Mouse (Mus musculus) intestine, postnatal 0 days (tissue): ENCODE data around the gene Ptms. TPM values are rescaled to one million over a fixed set of nuclear protein-coding genes. Genes with fewer than 3 reads are reported as not detected.

Experiments used
- ATAC-seq: fragments of 200-750 bp; cut with Nextera tagmentation; 2 replicates; pipeline ENCODE4 v1.8.0; 2017; ENCODE audit warnings: mild to moderate bottlenecking, moderate TSS enrichment, moderate library complexity
- H3K27ac ChIP-seq: fragments of 300-500 bp; sonication (generic); 2 replicates; pipeline ENCODE4 v1.5.1; 2014; ENCODE audit warnings: mild to moderate bottlenecking, low read depth, low read length, moderate library complexity
- H3K27me3 ChIP-seq: fragments of 300-500 bp; sonication (generic); replicated peaks from 2 replicates; pipeline ENCODE4 v1.6.1; 2014; ENCODE audit warnings: low read length, mixed read lengths; ENCODE audit not compliant: control insufficient read depth, insufficient read depth
- H3K36me3 ChIP-seq: fragments of 300-500 bp; sonication (generic); 2 replicates; pipeline ENCODE4 v1.6.1; 2014; ENCODE audit warnings: mild to moderate bottlenecking, moderate library complexity; ENCODE audit not compliant: control insufficient read depth, insufficient read depth
- H3K4me1 ChIP-seq: fragments of 300-500 bp; sonication (generic); replicated peaks from 2 replicates; pipeline ENCODE4 v1.6.1; 2014; ENCODE audit warnings: antibody characterized with exemption, low read length, mixed read lengths; ENCODE audit not compliant: control insufficient read depth, insufficient read depth
- H3K4me2 ChIP-seq: fragments of 300-500 bp; sonication (generic); replicated peaks from 2 replicates; pipeline ENCODE4 v1.6.1; 2014; ENCODE audit warnings: low read depth, mild to moderate bottlenecking, moderate library complexity
- H3K4me3 ChIP-seq: fragments of 300-500 bp; sonication (generic); 2 replicates; pipeline ENCODE4 v1.5.1; 2014; ENCODE audit warnings: low read depth, low read length
- H3K9ac ChIP-seq: fragments of 300-500 bp; sonication (generic); 2 replicates; pipeline ENCODE4 v1.6.1; 2014; ENCODE audit warnings: mild to moderate bottlenecking, low read depth, low read length
- H3K9me3 ChIP-seq: fragments of 300-500 bp; sonication (generic); 2 replicates; pipeline ENCODE4 v1.6.1; 2016; ENCODE audit warnings: mixed run types; ENCODE audit not compliant: control insufficient read depth
- CTCF ChIP-seq: sonication (generic); IDR thresholded peaks from 2 replicates; pipeline ENCODE4 v1.5.1; 2016; ENCODE audit warnings: low read depth, mild to moderate bottlenecking, control low read depth, antibody characterized with exemption, moderate library complexity
- WGBS: fragments of 180-500 bp; shearing (Covaris S2); extraction: QIAGEN DNeasy Blood & Tissue Kit; methylation state at CpG from one replicate; pipeline ENCODE4 v1.1.7; 2014; 5-methylcytosine and 5-hydroxymethylcytosine counted together
- polyA plus RNA-seq: library from polyadenylated mRNA; unstranded; fragments of >200 nt; fragmentation: Nextera tagmentation; extraction: Ambion mirVana; gene quantifications from 2 replicates; pipeline ENCODE4 v1.2.1, GENCODE M21; 2015

Ptms gene
- polyA plus RNA-seq, 1 experiment from 2014 or later: 169 TPM

- 72% methylated on average over 6 of the region's 7 CpGs for WGBS
- no peak overlapping the region for H3K4me2 ChIP-seq
- no peak overlapping the region for H3K9ac ChIP-seq
- no peak for TF ChIP-seq CTCF
- ATAC-seq: no peak
- no peaks in the 10 kb centered on the region for H3K9me3 ChIP-seq
- no peak overlapping the region for H3K27ac ChIP-seq
- H3K36me3 ChIP-seq: no peaks in the 10 kb centered on the region
- no peak overlapping the region for H3K4me3 ChIP-seq
- peaks cover 4% of the 10 kb centered on the region; the same call in 1 of the 2 replicates for H3K4me1 ChIP-seq
- H3K27me3 ChIP-seq: peaks cover 8% of the 10 kb centered on the region; the same call in 1 of the 2 replicates
Observed at GRCm38 (mm10) chr6:124866560-124866959, 53.3 kb downstream of the Ptms start.

GRCm38 (mm10) chr6:124865766-124866362 lies 54.0 kb downstream of the Ptms start:
- H3K36me3 ChIP-seq: no peaks in the 10 kb centered on the region
- no peaks in the 10 kb centered on the region for H3K9me3 ChIP-seq
- TF ChIP-seq CTCF: no peak
- H3K9ac ChIP-seq: no peak overlapping the region
- H3K4me1 ChIP-seq: peaks cover 4% of the 10 kb centered on the region; the same call in 1 of the 2 replicates
- 61% methylated on average over 17 of the region's 18 CpGs for WGBS
- peaks cover 12% of the 10 kb centered on the region for H3K27me3 ChIP-seq
- ATAC-seq: no peak
- no peak overlapping the region for H3K4me2 ChIP-seq
- no peak overlapping the region for H3K27ac ChIP-seq
- H3K4me3 ChIP-seq: no peak overlapping the region

Other genes starting within 250 kb of the Ptms start
- 96.6 and 97.3 TPM in 2 replicates for gene Emg1, start 207.9 kb downstream of the Ptms start, polyA plus RNA-seq
- 249 and 255 TPM in 2 replicates for gene Phb2, start 207.8 kb downstream of the Ptms start, polyA plus RNA-seq
- 17.4 TPM in 2 replicates for gene Ptpn6, start 181.4 kb downstream of the Ptms start, polyA plus RNA-seq
- gene Grcc10, start 178.7 kb downstream of the Ptms start, polyA plus RNA-seq: 238 and 259 TPM in 2 replicates
- not detected in 2 replicates for gene Gm45234, start 164.1 kb downstream of the Ptms start, polyA plus RNA-seq
- 7.6 and 8.4 TPM in 2 replicates for gene Atn1, start 163.6 kb downstream of the Ptms start, polyA plus RNA-seq
- gene Eno2, start 150.4 kb downstream of the Ptms start, polyA plus RNA-seq: 3.5 and 4.6 TPM in 2 replicates
- gene Lrrc23, start 140.4 kb downstream of the Ptms start, polyA plus RNA-seq: 0.21 TPM in 1 of 2 replicates, not detected in the other
- gene Spsb2, start 111.4 kb downstream of the Ptms start, polyA plus RNA-seq: 57.7 and 69.5 TPM in 2 replicates
- gene Tpi1, start 105.8 kb downstream of the Ptms start, polyA plus RNA-seq: 489 and 537 TPM in 2 replicates
- gene Usp5, start 90.6 kb downstream of the Ptms start, polyA plus RNA-seq: 44.8 and 45.0 TPM in 2 replicates
- gene Cdca3, start 90.6 kb downstream of the Ptms start, polyA plus RNA-seq: 45.4 and 57.4 TPM in 2 replicates
- gene Gnb3, start 79.8 kb downstream of the Ptms start, polyA plus RNA-seq: 0.42 and 0.47 TPM in 2 replicates
- 4.5 and 4.6 TPM in 2 replicates for gene P3h3, start 62.4 kb downstream of the Ptms start, polyA plus RNA-seq
- 0.46 and 0.64 TPM in 2 replicates for gene Gpr162, start 56.1 kb downstream of the Ptms start, polyA plus RNA-seq
- 0.75 and 0.83 TPM in 2 replicates for gene Cd4, start 31.9 kb downstream of the Ptms start, polyA plus RNA-seq
- gene Lag3, start 8.4 kb downstream of the Ptms start, polyA plus RNA-seq: 1.6 and 1.7 TPM in 2 replicates
- gene Mlf2, start 11.3 kb upstream of the Ptms start, polyA plus RNA-seq: 265 and 269 TPM in 2 replicates
- 105 and 110 TPM in 2 replicates for gene Cops7a, start 45.4 kb upstream of the Ptms start, polyA plus RNA-seq
- gene Pianp, start 76.6 kb upstream of the Ptms start, polyA plus RNA-seq: 1.8 and 2.1 TPM in 2 replicates
- 8.2 TPM in 2 replicates for gene Zfp384, start 89.0 kb upstream of the Ptms start, polyA plus RNA-seq
- gene Ing4, start 119.7 kb upstream of the Ptms start, polyA plus RNA-seq: 65.4 and 70.1 TPM in 2 replicates
- gene Acrbp, start 129.6 kb upstream of the Ptms start, polyA plus RNA-seq: 3.1 and 4.1 TPM in 2 replicates
- 9.2 and 9.9 TPM in 2 replicates for gene Lpar5, start 147.8 kb upstream of the Ptms start, polyA plus RNA-seq
- 30.7 and 34.2 TPM in 2 replicates for gene Chd4, start 175.9 kb upstream of the Ptms start, polyA plus RNA-seq
- 21.9 and 22.6 TPM in 2 replicates for gene Nop2, start 211.8 kb upstream of the Ptms start, polyA plus RNA-seq
- 3.2 and 3.9 TPM in 2 replicates for gene Iffo1, start 225.1 kb upstream of the Ptms start, polyA plus RNA-seq
- gene Gapdh, start 246.4 kb upstream of the Ptms start, polyA plus RNA-seq: 1,338 and 1,629 TPM in 2 replicates